Mouse (Mus musculus): ENCODE measurements around the gene Lalba.
"Not testable (repeated sequence)": the region's sequence is repeated elsewhere in the genome, so short reads cannot be mapped to it uniquely, and the experiment has no call there.

The Lalba gene

DNA sequence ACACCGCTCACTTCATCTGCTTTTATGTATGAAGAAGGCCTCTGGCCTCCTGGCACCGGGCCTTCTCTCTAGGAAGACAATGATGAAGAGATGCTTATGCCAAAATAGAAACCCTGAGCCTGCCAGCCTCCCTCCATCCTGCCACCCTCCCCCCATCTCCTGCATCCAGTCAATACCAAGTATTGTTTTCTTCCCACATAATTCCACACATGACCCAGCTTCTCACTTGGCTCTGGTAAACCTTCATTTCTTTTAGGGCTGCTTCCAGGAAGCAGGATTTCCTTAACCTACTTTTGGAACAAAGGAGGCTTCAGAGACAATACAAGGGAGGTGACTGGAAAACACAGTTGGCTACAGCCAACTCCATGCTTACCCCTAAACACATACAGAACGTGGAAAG lies at the start of gene Lalba:
Gene Lalba (minus strand): TSS at position 21 of the 400 bp plus-strand sequence.
- DNase-seq = no peak

DNA sequence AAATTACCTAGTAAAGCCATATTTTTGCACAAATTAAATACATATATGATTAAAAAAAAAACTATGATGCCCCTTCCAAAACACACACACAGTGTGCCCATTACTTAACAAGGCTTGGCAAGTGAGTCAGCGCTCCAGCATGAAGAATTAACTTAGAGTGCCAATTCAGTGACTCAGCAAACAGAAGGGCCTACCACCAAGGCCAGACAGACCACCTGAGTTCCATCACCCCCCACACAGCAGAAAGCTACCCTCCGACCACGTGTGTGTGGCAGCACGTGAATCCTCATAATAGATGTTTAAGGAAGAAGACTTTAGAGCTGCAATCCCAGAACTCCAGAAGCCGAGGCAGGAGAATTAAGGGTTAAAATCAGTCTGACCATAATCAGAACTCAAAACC lies 49.8 kb upstream of the Lalba start:
- peak; percentile 26 for DNase-seq

DNA sequence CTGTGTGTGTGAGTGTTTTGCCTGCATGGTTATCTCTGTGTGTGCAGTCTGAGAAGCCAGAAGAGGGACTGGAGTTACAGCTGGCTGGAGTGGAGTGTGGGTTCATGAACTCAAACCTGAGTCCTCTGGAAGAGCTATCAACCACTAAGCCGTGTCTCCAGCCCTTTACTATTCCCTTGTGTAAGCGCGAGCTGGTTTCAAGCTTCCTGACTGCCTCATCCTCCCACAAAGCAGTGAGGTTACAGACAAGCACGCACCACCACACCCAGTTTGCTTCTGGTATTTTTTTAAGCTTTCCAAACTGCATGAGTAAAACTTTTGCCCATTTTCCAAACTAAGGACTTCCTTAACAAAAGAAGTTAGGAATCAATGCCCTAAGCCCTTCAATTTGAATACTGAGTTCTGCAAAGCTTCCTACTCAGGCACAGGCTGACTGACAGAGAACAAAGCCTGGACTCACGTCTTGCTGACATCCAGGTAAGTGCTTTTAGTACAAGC lies 45.6 kb upstream of the Lalba start:
- DNase-seq = no peak

DNA sequence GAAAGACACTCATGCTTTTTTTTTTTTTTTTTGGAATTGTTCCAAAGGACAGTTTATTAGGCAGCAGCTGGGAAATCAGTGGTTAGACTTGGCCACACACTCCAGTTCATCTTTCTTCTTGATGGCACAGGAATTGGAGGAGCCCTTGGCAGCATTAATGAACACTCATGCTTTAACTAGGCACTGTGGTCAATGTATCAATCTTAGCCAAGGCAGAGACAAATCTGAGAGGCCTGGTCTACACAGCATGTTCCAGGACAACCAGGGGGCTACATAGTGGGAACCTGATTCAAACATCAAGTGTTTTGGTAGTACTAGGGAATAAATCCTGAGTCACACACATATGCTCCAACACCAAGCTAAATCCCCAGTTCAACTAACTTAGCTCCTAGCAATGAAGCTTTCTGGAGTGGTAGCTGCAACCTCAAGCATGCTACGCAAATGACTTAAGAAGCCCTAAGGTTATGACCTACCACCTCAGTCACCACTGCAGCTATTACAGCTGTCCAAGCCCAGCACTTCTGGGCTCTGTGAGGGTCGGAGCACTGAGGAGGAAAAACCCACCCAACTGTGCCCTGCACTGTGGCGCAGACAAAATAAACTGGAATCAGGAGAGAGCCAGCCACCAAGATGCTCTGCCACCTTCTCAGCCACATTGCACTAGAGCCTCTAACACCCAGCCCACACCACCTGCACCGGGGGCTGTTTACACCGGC lies 44.7 kb upstream of the Lalba start:
- DNase-seq = no peak

DNA sequence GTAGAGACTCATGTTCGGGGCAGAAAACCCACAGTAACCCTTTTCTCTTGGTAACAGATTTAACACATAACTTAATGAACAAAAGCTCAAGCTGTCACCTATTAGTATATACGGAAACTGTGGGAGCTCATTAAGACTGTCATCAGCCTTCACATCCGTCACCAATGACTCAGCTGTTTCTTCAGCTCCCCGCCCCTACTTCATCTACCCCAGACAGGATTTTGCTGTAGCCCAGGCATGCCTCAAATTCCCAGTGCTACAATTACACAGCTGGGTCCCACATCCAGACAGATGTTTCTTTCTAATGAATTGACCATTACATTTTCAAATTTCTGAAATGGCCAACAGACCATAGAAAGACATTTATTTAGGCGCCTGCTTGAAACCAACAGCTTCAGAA lies 43.5 kb upstream of the Lalba start:
- peak; percentile 59 for DNase-seq

DNA sequence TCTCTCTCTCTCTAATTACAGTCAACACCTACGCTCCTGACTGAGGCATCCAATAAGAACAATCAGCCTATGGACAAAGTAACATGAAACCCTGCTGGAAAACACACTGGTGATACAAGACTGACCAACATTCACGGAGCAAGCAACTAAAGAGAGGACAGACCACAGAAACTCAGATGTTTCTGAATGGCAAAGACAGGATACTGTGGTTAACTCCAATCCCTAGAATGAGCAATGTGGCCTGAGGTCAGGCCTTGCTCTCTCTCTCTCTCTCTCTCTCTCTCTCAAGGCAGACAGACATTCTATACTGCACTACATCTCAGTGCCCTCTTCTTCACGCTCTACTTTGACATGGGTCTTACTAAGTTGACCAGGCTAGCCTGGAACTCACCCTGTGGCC lies 38.7 kb upstream of the Lalba start:
- no peak for DNase-seq

DNA sequence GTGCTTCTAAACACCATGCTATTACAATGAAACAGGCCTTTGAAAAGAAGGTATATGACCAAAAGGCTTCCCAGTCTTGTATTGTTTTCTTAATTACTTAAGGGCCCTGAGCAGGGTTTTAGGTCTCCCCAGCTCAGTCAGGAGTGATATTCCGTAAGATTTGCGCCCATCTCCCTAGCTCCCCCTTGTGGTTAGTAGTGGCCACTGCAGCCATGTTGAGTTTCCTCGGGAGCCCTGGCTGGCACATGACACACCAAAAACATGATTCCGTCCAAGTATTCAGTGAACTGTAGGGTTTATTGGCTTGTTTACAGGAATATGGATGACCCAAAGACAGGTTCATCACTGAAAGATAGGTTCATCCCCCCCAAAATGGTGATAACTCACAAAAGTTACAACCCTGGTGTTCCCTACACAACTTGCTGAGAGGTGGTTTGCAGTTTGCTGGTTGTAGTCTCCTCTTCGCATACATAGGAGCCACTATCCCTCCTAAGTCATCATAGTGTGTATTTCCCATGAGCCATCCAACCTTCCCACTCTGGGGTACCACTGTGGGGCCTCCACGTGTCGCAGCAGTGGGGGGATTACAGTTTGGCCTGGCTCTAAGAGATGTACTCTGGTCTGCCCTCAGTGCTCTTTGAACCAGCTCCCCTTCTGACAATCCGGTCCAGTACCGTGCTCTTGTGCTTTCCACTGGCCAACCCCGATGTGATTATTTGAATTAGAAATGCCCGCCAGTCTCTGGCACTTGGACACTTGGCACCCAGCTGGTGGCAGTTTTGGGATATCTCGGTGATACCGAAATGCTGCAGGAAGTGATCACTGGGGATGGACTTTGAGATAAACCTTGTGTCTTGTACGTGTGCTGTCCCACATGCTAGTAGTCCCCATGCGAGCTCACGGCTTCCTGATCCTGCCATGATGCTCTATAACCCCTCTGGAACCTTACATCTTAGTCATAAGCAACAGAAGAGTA lies 35.1 kb upstream of the Lalba start:
- peak; percentile 60 for DNase-seq

DNA sequence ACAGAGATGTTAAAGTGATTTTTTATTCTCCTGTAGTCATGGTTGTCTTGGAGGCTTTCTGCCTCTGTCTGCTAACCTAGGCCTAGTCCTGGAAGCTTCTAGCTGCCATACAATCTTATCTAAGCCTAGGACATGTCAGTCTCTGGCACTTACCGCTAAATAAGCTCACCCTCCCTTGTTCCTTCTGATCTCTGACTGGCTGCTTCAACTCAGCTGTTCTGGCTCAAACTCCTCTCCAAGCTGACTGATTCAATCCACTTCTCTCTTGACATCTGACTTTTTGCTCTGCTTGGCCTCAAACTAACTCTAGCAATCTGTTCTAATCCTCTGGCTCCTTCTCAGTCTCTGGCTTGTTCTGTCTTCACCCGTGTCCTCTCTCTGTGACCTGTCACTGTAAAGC lies 32.3 kb upstream of the Lalba start:
- DNase-seq = not testable (repeated sequence)

DNA sequence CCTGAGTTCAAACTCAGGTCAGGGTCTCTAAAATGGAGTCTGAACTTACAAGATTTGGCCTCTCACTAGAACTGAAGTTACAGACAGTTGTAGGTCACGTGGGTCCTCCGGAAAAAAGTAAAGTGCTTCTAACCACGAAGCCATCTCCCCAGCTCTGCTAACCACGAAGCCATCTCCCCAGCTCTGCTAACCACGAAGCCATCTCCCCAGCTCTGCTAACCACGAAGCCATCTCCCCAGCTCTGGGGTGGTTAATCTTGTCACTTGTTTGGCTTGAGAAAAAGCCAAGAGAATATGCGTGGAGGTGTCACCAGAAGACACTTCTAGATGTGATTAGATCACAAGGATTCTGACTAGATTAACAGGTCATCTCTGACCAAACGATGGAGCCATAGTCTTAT lies 31.6 kb upstream of the Lalba start:
- no peak for DNase-seq

DNA sequence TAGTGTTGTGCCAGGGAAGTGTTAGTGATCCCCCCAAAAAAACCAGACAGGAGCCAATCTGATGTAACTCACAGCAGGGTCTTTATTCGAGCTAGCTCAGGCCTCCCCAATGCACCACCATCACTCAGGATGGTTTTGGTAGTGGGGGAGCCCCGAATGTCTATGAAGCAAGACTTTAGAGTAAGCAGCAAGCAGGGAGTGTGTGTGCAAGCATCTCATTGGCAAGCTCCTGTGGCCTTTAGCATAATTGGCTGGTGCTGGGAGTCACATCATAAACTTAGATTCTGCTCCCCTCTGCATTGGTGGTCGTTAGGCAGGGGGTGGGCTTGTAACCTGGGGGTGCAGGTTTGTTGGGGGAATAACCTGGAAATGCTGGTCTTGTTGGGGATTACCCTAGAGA lies 31.2 kb upstream of the Lalba start:
- DNase-seq = not testable (repeated sequence)

DNA sequence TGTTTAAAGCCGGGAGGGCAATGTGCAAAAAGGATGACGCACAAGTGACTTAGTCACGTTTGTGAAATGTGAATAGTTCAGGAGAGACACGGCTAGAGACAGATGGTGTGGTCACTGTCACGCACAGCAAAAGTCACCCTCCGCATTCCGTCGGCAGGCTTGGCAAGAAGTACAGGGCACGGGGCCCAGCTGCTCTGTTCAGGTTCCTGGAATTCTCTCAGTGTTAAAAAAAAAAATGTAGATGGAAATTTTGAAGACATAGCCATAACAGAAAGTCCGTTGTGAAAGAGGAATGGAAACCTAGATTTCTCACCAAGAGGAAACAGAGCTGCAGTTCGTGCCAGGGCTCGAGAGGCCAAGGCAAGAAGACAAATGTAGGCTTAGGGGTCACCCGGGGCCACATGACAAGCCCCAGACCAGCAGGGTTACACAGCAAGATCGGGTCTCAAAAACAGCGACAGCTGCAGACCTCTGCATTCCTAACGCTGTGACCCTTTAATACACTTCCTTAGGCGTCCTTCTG lies 30.3 kb upstream of the Lalba start:
- peak; percentile 27 for DNase-seq

DNA sequence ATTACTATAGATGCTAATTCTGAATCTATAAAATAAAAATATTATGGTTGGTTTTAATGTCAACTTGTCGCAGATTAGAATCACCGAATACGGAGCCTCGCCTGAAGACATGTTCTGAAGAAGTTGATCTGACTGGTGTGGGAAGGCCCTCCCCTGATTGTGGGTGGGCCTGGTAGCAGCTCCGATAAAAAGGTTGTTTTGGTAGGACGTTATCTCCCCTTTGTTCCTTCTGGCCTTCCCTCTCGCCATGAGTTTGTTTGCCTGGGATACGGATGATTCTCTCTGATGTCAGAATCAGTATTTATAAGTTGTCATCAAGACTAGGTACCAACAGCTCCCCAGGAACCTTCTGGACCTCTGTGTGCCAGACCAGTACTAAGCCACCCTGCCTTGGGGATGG lies 29.7 kb upstream of the Lalba start:
- DNase-seq = no peak

DNA sequence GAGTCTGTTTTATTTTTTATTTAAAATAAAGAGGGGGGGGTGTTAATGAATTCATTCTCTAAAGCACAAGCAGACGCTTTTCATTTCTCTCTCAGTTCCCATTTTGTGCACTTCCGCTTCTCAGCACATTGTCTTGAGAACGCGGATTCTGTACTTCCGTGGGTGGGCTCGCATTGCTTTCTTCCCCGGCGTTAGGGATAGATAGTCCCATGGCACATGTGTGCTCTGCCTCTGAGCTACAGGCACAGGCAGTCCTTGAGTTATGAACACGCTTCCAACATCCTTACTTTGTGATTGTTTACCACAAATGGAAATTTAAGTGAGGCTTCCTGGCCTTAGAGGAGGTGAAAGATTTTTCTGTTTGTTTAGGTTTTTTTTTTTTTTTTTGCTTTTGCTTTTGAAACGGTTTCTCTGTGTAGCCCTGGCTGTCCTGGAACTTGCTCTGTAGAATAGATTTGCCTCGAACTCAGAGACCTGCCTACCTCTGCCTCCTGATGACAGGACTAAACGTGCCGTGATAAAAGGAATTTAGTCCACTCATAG lies 28.9 kb upstream of the Lalba start:
- no peak for DNase-seq

DNA sequence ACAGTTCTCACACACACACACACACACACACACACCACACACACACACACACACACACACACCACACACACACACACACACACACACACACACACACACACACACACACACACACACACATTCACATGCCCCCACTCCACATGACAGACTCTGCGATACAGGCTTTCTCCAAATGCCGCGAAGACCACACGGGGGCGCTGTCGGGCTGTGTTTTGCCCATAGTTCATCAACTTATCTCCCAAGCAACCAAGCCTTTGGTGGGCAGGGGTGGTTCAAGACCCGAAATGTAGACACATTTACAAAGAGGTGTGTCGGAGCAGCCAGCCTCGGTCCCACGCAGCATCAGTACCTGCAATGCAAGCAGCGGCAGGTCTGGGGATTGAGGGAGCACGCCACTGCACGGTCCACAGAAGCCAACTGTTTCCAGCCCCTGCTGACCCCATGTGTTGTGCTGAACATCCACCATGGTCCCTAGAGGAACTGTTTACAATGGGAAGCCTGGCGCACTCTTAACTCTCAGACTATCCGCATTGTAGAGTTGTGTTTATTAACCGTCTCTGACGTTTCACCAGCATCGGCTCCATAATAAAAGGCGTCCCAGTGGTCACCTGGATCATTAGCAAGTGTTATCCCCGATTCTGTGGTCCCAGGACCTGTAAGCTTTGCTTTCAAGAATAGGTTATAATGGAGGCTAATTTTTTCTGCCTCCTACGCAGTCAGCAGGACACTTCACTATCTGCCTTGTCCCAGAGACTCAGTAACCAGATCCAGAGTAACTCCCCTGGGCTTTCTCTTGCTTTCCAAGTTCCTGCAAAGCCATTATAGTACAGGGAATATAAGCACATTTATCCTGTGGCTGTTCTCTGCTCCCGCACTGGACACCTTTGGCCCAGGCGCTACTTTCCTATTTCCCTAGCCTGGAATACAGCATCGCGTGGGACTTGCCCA lies 28.2 kb upstream of the Lalba start:
- DNase-seq = peak; percentile 83

DNA sequence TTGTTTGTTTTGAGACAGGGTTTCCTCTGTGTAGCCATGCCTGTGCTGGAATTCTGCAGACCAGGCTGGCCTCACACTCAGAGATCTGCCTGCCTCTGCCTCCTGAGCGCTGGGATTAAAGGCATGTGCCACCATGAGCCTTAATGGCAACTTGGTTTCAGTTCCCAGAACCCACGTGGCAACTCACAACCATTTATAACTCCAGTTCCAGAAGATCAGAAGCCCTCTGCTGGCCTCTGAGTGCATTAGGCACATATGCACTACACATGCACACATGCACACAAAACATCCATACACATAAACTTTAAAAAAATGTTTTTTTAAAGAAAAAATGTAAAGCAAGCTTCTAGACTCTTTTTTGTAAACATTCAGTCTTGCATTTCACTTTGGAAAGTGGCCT lies 26.9 kb upstream of the Lalba start:
- DNase-seq = no peak

DNA sequence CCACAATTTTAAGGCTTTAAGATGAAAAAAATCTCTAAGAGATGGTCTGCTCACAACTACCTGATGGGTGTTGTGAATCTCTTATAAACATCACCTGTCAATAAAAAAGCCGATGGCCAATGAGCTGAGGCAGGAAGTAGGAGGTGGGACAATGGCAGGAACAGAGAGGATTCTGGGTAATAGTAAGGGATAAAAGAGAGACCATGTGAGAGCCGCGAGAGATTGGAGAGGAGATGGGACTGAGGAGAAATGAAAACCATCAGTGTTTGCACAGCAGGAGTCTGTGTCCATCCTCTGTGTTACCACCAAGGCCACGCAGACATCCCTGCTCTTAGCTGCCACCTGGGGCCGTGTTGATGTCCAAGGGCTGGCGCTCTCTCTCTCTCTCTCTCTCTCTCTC lies 24.8 kb upstream of the Lalba start:
- no peak for DNase-seq

DNA sequence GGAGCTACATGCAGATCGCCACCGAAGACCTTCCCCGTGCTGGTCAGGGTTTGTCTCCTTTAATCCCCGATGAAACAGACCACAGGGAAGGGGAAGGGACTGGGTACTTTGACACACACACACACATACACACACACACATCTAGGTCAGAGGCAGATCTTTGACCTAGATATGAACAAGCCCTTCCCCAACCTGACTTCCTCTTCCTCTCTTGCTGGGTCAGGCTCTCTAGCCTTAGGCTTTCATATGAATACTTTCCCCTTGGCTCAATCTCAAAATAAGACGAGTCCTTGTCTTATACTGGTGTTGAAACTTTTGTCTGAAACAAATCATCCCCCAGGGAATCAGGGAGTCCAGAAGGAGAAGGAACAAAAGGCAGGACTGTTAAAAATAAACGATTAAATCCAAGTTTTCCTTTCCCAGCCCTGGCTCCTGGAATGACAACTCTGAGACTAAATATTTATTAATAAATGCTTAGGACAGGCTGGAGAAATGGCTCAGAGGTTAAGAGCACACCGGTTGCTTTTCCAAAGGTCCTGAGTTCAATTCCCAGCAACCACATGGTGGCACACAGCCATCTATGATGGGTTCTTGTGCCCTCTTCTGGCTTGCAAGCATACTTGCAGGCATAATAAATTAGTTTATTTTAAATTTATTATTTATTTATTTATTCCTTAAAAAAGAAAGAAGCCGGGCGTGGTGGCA lies 23.9 kb upstream of the Lalba start:
- no peak for DNase-seq

DNA sequence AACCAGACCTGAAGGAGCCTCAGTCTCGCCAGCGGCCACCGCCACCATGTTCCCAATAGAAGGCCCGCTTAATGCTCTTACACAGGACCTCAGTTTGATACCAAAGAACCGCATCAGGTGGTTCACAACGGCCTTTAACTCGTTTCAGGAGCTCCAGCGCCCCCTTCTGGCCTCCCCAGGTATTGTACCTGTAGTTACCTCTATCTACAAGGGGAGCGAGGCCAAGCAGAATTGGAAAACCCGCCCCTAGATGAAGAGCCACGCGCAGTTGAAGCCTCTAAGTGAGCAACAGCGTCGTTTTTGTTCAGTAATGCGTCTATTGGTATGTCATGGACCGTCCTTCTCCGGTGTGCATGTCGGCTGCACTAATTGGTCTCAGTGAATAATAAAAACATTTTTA lies 22.0 kb upstream of the Lalba start:
- DNase-seq = peak; percentile 83

DNA sequence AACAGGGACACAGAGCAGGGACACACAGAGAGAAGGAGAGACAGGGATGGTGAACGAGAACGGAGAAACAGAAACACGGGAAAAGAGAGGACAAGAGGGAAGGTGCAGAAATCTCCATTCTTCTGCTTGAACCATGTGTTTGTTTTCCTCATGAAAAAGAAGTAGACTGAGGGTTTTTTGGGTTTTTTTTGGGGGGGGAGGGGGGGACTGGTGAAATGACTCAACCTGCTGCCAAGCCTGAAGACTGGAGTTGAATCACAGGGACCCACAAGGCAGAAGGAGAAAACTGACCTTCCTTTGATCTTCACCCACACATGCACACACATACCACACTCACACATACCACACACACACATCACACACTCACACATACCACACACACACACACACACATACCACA lies 20.8 kb upstream of the Lalba start:
- DNase-seq = no peak

DNA sequence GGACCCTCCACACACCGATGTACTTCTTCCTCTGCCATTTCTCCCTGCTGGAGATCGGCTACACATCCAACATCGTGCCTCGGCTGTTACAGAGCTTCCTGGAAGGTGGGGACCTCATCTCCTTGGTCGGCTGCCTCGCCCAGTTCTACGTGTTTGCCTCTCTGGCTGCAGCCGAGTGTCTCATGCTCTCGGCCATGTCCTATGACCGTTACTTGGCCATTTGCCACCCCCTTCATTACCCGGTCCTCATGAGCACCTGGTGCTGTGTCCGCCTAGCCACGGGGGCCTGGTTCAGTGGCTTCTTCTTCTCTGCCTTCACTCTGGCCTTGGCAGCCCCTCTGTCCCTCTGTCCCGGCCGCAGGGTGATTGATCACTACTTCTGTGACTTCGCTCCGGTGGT lies 15.1 kb upstream of the Lalba start:
- no peak for DNase-seq

DNA sequence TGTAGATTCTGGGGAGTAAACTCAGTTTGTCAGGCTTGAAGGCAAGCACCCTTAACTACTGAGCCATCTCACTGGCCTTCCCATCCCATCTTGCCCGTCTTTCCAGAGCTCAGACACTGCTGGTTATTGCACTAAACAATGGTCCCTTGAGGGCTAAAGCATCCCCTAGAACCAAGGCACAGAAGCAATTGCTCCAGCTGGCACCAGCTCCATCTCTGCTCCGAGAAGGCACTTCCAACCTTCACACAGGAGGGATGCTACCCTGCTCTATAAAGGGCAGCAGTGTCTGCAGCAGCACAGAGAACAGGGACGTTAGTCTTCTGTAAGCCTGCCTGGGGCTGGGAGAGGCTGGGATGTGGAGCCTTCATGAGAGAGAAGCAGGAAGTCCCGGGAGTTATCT lies 9.6 kb upstream of the Lalba start, which contains the start of gene Olfr279:
Gene Olfr279 (plus strand): TSS at position 301 of the 400 bp plus-strand sequence.
- DNase-seq = no peak
